Mouse (Mus musculus) layer of hippocampus, adult 9-11 months (tissue): Measurements from ENCODE around the gene Map3k3.
"Not testable (repeated sequence)": the region's sequence is repeated elsewhere in the genome, so short reads cannot be mapped to it uniquely, and the experiment has no call there.

Experiments used
- DNase-seq: peaks from one replicate; pipeline ENCODE4 v3.0.0; 2022

Gene Map3k3

DNA sequence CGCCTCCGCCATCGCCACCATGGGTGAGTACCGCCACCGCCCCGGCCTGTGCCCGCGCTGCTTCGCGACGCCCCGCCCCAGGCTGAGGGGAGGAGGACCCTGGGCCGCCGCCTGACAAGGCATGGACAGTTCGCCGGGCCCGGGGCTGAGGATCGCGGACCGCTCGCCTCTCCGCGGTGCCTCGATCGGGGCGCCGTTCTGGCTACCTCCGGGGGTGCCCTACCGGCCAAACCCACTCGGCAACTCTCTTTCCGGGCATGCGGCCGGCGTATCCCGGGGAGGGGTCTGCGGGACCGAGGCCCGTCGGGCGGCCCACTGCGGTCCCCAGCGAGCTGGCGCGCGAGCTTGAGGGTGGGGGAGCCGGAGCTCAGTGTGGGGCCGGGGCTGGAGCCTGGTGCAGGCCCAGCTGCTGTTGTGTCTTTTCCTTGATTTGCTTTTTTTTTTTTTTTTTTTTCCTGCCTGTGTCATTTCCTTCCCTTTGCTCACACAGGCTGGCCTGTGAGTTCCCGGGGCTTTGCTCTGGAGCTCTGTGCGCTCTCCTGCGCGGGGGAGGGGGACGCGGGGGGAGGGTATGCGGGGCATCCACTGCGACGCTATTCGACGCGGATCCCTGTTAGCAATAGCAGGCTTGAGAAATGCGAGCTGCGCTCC lies 623 bp downstream of the Map3k3 start:
- peak; percentile 65 for DNase-seq

GRCm38 (mm10) chr11:106098223-106098622 lies 13.8 kb downstream of the Map3k3 start:
- no peak for DNase-seq

DNA sequence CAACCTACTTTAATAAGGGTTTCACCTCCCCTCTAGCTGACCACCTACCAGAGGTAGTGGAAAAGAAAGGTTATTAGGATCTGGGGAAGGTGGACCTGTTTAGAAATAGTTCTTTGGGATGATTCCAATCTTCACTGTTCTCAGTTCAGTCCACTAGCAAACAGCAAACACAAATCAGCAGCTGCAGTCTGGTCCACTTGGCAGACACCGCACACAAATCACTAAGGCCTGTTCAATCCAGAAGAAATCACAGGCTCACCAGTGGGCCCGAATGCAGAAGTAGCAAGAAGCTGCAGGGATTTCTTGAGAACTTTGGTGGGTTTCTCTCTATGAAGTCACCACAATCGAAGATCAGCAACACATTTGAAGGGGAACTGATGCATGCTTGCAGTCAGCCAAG lies 18.5 kb downstream of the Map3k3 start:
- no peak for DNase-seq

GRCm38 (mm10) chr11:106106047-106106587 lies 21.7 kb downstream of the Map3k3 start:
- peak; percentile 50 for DNase-seq

DNA sequence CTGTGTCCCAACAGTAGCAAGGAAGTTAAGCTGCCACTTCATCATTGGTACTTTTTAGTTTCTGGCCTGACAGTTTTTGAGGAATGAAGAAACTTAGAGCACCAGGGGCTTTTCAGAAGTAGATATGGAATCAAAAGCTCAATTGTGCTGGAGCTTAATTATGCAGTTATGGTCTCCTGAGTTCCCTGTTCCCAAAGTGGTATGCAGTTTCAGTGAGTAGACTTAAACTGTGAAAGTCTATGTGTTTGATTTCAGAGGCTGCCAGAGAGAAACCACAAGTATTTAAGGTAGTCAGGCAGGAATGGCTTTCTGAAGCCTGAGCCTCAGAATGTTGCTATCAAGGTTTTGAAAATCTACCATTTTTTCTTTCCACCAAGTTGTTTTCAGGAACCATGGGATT lies 27.3 kb downstream of the Map3k3 start:
- DNase-seq, result no peak

DNA sequence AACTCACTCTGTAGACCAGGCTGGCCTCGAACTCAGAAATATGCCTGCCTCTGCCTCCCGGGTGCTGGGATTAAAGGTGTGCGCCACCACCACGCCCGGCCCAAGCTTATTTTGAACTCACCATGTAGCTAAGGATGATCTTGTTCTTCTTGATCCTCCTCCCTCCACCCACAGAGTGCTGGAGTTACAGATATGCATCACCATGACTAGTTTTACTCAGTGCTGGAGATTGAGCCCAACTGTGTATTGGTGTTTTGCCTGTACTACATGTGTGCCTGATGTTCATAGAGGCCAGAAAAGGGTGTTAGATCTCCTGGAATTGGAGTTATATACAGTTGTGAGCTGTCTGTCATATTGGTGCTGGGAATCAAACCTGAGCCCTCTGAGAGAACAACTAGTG lies 37.8 kb downstream of the Map3k3 start:
- no peak for DNase-seq

- DNase-seq, result peak; percentile 53
Measured at GRCm38 (mm10) chr11:106122736-106123135, 38.3 kb downstream of the Map3k3 start.

GRCm38 (mm10) chr11:106124784-106125183 lies 40.4 kb downstream of the Map3k3 start:
- no peak for DNase-seq

- no peak for DNase-seq
Measured at GRCm38 (mm10) chr11:106125827-106126226, 41.4 kb downstream of the Map3k3 start.

- not testable (repeated sequence) for DNase-seq
Measured at GRCm38 (mm10) chr11:106126727-106127373, 42.4 kb downstream of the Map3k3 start.

DNA sequence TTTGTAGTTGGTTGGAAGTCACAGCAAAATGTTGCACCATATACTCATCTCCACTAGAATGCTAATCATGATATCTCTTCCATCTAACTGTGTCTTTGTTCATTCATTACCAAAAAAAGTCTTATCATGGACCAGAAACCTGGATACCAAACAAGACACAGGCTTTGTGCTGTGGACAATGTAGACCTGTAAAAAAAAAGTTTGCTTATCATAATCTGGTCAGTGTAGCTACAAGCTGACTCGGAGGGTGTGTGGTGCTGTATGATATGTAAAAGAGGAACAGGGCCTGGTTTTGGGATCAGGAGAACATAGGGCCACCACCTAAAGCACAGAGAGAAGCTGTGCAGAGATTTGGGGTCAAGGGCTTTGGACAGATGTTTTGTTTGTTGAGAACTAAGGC lies 45.1 kb downstream of the Map3k3 start:
- DNase-seq, result no peak

DNA sequence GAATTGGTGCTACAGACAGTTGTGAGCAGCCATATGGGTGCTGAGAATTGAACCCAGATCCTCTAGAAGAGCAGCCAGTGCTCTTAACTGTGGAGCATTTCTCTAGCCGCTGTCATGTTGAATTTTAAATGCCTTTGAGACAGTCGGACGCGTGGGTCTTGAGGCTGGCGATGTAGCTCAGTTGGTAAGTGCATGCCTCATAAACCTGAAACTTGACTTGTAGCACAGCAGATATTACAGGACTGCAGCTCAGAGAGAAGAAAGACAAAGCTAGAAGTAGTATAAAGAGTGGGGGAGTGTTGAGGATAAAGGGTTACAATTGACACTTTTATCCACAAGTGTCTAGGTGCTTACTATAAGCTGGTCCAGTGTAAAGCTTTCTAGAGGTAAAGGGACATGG lies 48.1 kb downstream of the Map3k3 start:
- no peak for DNase-seq

- peak; percentile 66 for DNase-seq
Measured at GRCm38 (mm10) chr11:106134580-106135528, 50.4 kb downstream of the Map3k3 start.

- DNase-seq, result no peak
Measured at GRCm38 (mm10) chr11:106151219-106151618, 66.8 kb downstream of the Map3k3 start.

DNA sequence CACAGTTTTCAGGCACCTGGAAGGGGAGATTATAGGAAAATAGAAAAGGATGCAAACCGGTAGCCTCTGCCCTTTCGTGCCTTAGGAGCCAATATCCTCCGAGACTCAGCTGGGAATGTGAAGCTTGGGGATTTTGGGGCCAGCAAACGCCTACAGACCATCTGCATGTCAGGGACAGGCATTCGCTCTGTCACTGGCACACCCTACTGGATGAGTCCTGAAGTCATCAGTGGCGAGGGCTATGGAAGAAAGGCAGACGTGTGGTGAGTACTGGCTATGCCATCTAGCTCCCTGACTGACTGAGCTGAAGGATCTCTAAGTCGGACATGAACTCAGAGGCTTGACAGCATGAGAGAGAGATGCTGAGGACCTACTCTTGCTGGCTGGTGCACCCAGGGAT lies 67.7 kb downstream of the Map3k3 start:
- DNase-seq, result peak; percentile 80

GRCm38 (mm10) chr11:106154091-106154490 lies 69.7 kb downstream of the Map3k3 start:
- no peak for DNase-seq

GRCm38 (mm10) chr11:106154770-106155169 lies 70.4 kb downstream of the Map3k3 start:
- DNase-seq, result no peak

DNA sequence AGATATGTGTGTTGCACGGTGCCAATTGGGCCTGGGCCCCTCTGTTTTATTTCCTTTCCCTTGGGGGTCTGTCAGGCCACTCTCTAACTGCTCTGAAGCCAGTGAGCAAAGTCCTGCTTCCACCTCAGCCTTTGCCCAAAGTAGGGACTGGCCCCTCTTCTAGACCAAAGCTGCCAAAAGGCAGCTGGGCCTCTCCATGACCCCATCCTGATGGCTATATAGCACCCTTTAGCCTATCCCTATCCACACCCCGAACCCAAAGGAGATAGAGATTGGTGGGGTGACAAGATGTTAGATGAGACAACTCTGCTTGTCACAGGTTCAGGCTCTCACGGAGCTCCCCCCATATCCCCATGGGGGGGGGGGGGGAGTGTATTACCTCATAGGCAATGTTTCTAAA lies 71.3 kb downstream of the Map3k3 start:
- no peak for DNase-seq

- DNase-seq, result no peak
Measured at GRCm38 (mm10) chr11:106156257-106156656, 71.8 kb downstream of the Map3k3 start.

DNA sequence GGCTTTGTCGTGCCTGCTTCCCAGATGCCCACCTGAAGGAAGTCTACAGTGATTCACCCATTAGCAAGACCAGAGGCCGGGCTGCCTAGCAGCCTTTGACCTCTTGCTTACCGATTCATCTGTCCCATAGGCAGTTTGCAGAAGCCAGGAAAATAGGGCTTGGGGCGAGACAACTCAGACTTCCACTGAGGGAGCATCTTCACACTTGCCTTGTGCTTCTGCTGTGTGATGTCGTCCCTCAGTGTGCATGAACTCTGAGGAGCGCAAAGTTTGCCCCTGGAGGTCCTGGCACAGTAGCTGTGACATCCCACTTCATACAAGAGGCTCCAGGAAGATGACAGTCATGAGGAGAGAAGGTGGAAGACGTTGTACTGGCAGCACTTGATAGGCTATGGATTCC lies 72.7 kb downstream of the Map3k3 start:
- no peak for DNase-seq

DNA sequence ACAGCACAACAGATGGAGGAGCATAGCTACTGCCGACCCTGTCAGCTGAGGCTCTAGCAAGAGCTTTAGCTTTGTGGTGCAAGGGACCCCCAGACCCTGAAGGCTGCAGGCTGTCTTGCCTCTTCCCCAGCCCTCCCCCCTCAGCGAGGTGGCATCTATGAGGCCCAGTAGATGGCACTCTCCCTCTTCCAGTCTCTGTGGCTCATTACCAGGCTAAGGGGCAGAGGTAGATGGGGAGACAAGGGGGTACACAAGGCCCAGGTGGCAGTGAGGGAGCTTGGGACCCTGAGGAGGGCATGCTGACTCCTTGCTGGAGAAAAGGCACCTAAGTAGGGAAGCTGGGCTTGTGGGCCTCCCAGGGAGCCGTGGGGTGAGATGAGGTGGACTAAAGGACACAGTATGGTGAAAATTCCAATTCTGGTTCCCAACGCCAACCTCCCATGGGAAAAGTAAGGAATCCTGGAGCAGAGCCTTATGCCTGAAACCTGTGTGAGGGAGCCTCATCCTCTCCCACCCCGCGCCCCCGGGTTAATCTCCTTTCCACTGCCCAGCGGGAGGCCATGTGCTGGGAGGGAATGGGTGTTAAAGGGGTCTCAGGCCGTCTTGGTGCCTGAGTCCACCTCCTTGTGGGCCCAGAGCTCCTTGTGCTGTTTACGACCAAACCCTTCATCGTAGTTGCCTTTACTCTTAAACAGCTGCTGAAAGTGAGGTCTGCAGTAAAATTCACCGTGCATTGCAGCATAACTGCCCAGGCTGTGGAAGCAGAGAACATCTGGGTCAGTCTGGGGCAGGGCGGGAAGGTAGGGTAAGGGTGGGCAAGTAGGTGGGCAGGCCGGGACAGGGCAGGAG lies 73.9 kb downstream of the Map3k3 start:
- DNase-seq, result no peak

GRCm38 (mm10) chr11:106158930-106159215 lies 74.5 kb downstream of the Map3k3 start:
- no peak for DNase-seq
